Mouse (Mus musculus) kidney, embryonic 14.5 days (tissue): ENCODE data around the gene Mn1. TPM values are rescaled to one million over a fixed set of nuclear protein-coding genes. Genes with fewer than 3 reads are reported as not detected.
A peak's percentile ranks its signal among the peaks of the same experiment; 100 is the strongest.

Experiments used
- ATAC-seq: fragments of 200-750 bp; cut with Nextera tagmentation; 2 replicates; pipeline ENCODE4 v1.8.0; 2017; ENCODE audit warnings: moderate number of reproducible peaks, mild to moderate bottlenecking, moderate TSS enrichment, moderate library complexity; ENCODE audit not compliant: low FRiP score, low TSS enrichment
- H3K27ac ChIP-seq: fragments of 300-500 bp; sonication (generic); 2 replicates; pipeline ENCODE4 v1.5.1; 2014; ENCODE audit warnings: low read depth, mild to moderate bottlenecking, low read length, moderate library complexity, mixed read lengths
- H3K27me3 ChIP-seq: fragments of 300-500 bp; sonication (generic); 2 replicates; pipeline ENCODE4 v1.6.1; 2014; ENCODE audit warnings: mild to moderate bottlenecking, low read length; ENCODE audit not compliant: control insufficient read depth, insufficient read depth
- H3K36me3 ChIP-seq: fragments of 300-500 bp; sonication (generic); 2 replicates; pipeline ENCODE4 v1.6.1; 2014; ENCODE audit warnings: low read length, mixed read lengths; ENCODE audit not compliant: control insufficient read depth, insufficient read depth
- H3K4me1 ChIP-seq: fragments of 300-500 bp; sonication (generic); 2 replicates; pipeline ENCODE4 v1.6.1; 2014; ENCODE audit warnings: low read length, mixed read lengths; ENCODE audit not compliant: control insufficient read depth, insufficient read depth
- H3K4me2 ChIP-seq: fragments of 300-500 bp; sonication (generic); replicated peaks from 2 replicates; pipeline ENCODE4 v1.6.1; 2014; ENCODE audit warnings: low read depth, mild to moderate bottlenecking, low read length
- H3K4me3 ChIP-seq: fragments of 300-500 bp; sonication (generic); 2 replicates; pipeline ENCODE4 v1.5.1; 2014; ENCODE audit warnings: mild to moderate bottlenecking, low read length
- H3K9ac ChIP-seq: fragments of 300-500 bp; sonication (generic); 2 replicates; pipeline ENCODE4 v1.6.1; 2014; ENCODE audit warnings: low read depth, mild to moderate bottlenecking, low read length, moderate library complexity
- H3K9me3 ChIP-seq: fragments of 300-500 bp; sonication (generic); 2 replicates; pipeline ENCODE4 v1.6.1; 2016; ENCODE audit warnings: low read length; ENCODE audit not compliant: control insufficient read depth
- WGBS: fragments of 180-500 bp; shearing (Covaris S2); extraction: QIAGEN DNeasy Blood & Tissue Kit; methylation state at CpG from one replicate; pipeline ENCODE4 v1.1.7; 2014; 5-methylcytosine and 5-hydroxymethylcytosine counted together
- polyA plus RNA-seq: library from polyadenylated mRNA; unstranded; fragments of >200 nt; fragmentation: Nextera tagmentation; extraction: Ambion mirVana; gene quantifications from 2 replicates; pipeline ENCODE4 v1.2.1, GENCODE M21; 2014

The Mn1 gene
- polyA plus RNA-seq, 1 experiment from 2014 or later = 6.9 TPM

DNA sequence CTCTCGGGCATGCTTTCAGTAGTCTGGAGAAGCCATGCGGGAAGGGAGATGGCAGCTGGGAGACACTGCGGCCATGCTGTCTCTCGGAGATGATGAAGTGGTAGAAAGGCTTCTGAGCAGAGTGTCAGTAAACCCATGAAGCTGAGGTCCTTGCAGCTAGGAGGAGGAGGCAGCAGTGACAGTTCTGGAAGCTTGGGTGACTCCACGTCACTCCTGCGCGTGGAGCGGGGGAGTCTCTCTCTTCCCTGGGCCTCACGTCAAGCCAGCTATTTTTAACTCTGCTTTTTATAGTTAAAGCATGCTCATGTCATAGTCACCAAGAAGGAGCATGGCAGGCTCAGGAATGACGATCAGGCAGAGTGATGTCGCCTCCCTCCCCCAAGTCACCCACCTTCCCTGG is 56.3 kb downstream of the Mn1 start:
- H3K36me3 ChIP-seq = no peaks in the 10 kb centered on the region
- 0 out of 2 replicates have a peak, but pooled peaks cover 4% of the 10 kb centered on the region for H3K27me3 ChIP-seq
- ATAC-seq = no peak
- no peak overlapping the region for H3K9ac ChIP-seq
- no peaks in the 10 kb centered on the region for H3K9me3 ChIP-seq
- H3K27ac ChIP-seq = no peak overlapping the region
- WGBS = 53% methylated on average over 11 of the region's 11 CpGs
- H3K4me1 ChIP-seq = no peaks in the 10 kb centered on the region
- H3K4me3 ChIP-seq = no peak overlapping the region
- no peak overlapping the region for H3K4me2 ChIP-seq

DNA sequence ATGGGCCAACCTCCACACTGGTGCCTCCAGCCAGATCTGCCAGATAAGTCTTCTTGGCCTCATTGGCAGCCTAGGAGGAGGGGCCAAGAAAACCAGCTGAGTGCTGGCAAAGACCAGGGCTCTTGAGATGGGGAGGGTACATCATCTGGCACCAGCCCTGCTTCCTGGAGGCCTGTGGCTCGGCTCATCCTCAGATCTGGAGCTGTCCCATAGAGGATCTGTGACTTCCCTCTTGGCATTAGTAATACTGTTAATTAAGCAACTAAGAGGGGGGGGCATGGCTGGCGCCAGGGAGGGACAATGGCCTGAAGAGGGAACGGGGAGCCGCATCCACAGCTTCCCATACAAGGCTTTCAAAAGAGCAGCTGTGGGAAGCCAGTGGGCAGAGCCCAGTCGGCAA is 58.6 kb downstream of the Mn1 start:
- 90% methylated on average over 5 of the region's 5 CpGs for WGBS
- H3K27ac ChIP-seq = no peak overlapping the region
- H3K9ac ChIP-seq = no peak overlapping the region
- H3K36me3 ChIP-seq = no peaks in the 10 kb centered on the region
- no peak overlapping the region for H3K4me3 ChIP-seq
- H3K27me3 ChIP-seq = 0 out of 2 replicates have a peak, but pooled peaks cover 8% of the 10 kb centered on the region
- no peaks in the 10 kb centered on the region for H3K9me3 ChIP-seq
- ATAC-seq = no peak
- H3K4me2 ChIP-seq = no peak overlapping the region
- H3K4me1 ChIP-seq = no peaks in the 10 kb centered on the region

DNA sequence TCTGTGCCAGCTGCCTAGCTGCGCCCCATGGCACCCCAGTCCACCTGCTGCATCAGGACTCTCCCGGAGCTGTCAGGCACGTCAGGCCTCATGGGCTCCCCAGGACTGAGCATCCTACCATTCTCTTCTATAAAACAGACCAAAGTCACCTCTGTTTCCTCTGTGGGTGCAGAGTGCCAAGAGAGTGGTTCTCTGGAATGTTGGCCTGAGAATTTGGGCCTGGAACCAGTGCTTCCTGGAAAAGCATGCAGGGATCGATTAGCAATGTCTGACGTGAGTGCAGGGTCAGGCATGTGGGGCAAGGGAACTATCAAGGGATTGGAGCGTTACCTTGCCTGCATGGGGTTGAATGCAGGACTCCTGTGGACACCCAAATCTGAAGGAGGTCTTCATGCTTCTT is 59.0 kb downstream of the Mn1 start:
- Histone ChIP-seq H3K9me3 (no peaks in the 10 kb centered on the region), H3K4me1 (no peaks in the 10 kb centered on the region), H3K9ac (no peak overlapping the region), H3K4me3 (no peak overlapping the region), H3K27me3 (peaks cover 9% of the 10 kb centered on the region; the same call in 1 of the 2 replicates), H3K4me2 (no peak overlapping the region), H3K36me3 (no peaks in the 10 kb centered on the region), H3K27ac (no peak overlapping the region)
- WGBS = 82% methylated on average over 6 of the region's 6 CpGs
- no peak for ATAC-seq

DNA sequence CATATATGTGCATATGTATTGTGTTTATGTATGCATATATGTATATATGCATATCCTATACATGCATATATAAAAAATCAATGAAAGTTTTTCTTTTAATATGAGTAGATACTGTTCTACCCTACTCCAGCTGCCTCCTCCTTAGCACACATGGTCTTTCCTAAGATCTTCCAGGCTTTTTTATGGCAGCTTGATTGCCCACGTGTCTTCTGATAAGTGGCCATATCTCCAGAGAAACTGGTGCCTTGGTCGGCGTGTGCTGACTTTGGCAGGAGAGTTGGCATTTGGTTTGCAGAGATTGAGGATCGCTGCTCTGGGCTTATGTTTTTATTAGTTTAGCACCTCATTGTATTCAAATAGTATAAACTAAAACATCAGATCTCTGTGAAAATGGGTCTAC is 68.7 kb downstream of the Mn1 start:
- Histone ChIP-seq H3K4me3 (no peak overlapping the region), H3K36me3 (no peaks in the 10 kb centered on the region), H3K27ac (no peak overlapping the region), H3K27me3 (peaks cover 5% of the 10 kb centered on the region; the same call in 1 of the 2 replicates), H3K9me3 (peaks cover 7% of the 10 kb centered on the region), H3K9ac (no peak overlapping the region), H3K4me2 (no peak overlapping the region), H3K4me1 (no peaks in the 10 kb centered on the region)
- no peak for ATAC-seq
- 79% methylated on average over 4 of the region's 4 CpGs for WGBS

DNA sequence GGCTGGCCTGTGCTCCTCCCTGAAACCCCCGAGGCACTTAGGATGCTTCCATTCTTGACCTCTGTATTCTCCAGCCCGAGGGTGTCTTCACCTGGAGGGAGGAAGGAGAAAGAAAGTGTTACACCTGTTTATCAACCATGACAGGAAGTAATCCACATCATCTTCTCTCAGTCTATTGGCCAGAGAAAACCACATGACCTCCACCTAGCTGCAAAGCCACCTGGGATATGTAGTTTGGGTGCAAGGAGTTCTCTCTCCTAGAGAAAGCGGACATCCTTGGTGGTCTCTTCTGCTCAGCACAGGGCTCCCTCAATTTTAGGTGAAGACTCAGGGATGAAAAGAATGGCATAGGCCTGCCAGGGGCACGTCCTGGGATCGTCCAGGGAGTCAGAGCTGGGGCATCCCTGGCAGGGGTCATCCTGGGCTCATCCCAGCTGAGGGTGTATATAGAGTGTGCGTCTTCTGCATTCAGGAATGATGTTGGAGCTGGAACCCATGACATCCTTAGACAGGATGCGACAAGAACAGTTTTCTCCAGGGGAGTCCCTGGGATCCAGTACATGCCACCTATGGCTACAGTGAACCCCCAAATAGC is 72.0 kb downstream of the Mn1 start:
- Histone ChIP-seq H3K27me3 (0 out of 2 replicates have a peak, but pooled peaks cover 2% of the 10 kb centered on the region), H3K4me2 (no peak overlapping the region), H3K4me3 (no peak overlapping the region), H3K36me3 (no peaks in the 10 kb centered on the region), H3K9me3 (no peaks in the 10 kb centered on the region), H3K4me1 (no peaks in the 10 kb centered on the region), H3K27ac (no peak overlapping the region), H3K9ac (no peak overlapping the region)
- ATAC-seq = 0 out of 2 replicates have a peak, but pooled peaks have one; percentile 49
- 52% methylated on average over 7 of the region's 7 CpGs for WGBS

DNA sequence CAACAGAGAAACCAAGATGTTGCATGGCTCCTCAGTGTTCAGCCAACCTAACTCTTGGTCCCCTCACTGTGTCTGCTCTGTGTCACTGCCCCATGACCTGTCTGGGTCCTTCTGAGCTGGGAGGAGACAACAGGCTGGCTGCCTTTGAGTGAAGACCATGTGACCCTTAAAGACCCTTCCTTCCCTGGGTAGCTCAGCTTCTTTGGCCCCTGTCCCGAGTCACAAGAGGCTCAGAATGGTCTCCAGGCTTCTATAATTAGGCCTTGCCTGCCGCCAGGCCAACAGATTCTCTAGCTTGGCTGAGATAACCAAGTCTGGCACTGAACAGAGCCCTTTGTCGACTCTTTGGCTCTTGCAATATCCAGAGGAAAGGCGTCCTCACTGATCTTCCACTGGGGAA is 73.4 kb downstream of the Mn1 start:
- Histone ChIP-seq H3K4me3 (no peak overlapping the region), H3K4me2 (no peak overlapping the region), H3K9me3 (no peaks in the 10 kb centered on the region), H3K27ac (no peak overlapping the region), H3K9ac (no peak overlapping the region), H3K27me3 (no peaks in the 10 kb centered on the region), H3K4me1 (no peaks in the 10 kb centered on the region), H3K36me3 (no peaks in the 10 kb centered on the region)
- WGBS = 66% methylated on average over 4 of the region's 4 CpGs
- ATAC-seq = no peak

DNA sequence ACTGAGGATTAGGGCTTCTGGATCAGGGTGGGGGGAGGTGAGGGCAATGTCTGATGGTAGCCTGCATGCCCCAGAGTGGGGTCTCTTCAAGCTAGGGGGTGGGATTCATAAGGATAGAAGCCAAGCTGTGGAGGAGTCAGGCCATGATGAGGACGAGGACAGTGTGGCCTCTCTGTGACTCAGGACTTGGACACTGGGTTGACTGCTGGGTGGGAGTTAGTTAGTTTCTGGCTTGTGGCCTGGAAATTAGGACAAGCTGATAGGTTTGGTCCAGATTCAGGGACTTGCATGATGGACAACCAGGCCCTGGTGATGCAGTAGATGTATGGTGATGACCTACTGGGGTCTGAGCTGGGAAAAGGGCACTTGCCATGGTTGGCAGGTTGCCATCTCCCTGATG is 74.3 kb downstream of the Mn1 start:
- no peaks in the 10 kb centered on the region for H3K4me1 ChIP-seq
- no peak for ATAC-seq
- H3K9me3 ChIP-seq = no peaks in the 10 kb centered on the region
- H3K4me3 ChIP-seq = no peak overlapping the region
- no peak overlapping the region for H3K27ac ChIP-seq
- H3K4me2 ChIP-seq = no peak overlapping the region
- H3K36me3 ChIP-seq = no peaks in the 10 kb centered on the region
- WGBS = 67% methylated on average over 1 of the region's 1 CpGs
- no peaks in the 10 kb centered on the region for H3K27me3 ChIP-seq
- no peak overlapping the region for H3K9ac ChIP-seq

DNA sequence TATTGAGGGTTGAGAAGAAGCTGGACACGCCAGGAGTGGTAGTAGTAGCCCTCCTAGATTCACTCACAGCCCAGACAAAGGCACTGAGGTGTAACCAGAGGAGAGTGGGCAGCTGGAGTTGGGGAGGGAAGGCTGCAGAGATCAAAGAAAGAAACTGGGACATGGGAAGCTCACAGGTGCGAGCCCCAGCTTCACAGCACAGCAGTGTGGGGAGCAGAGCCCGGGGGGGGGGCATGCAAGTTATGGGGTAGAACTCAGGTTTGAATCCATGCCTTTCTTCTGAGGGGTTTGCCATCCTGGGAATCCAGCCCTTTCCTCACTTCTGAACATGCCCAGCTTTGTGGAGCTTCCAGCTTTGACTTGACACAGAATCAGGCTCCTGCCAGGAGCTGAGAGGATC is 82.9 kb downstream of the Mn1 start:
- no peak for ATAC-seq
- Histone ChIP-seq H3K4me1 (no peaks in the 10 kb centered on the region; the same call in 1 of the 2 replicates), H3K9ac (no peak overlapping the region), H3K4me3 (no peak overlapping the region), H3K27ac (no peak overlapping the region), H3K36me3 (no peaks in the 10 kb centered on the region), H3K27me3 (peaks cover 20% of the 10 kb centered on the region; the same call in 1 of the 2 replicates), H3K4me2 (no peak overlapping the region), H3K9me3 (no peaks in the 10 kb centered on the region)
- 50% methylated on average over 3 of the region's 3 CpGs for WGBS

DNA sequence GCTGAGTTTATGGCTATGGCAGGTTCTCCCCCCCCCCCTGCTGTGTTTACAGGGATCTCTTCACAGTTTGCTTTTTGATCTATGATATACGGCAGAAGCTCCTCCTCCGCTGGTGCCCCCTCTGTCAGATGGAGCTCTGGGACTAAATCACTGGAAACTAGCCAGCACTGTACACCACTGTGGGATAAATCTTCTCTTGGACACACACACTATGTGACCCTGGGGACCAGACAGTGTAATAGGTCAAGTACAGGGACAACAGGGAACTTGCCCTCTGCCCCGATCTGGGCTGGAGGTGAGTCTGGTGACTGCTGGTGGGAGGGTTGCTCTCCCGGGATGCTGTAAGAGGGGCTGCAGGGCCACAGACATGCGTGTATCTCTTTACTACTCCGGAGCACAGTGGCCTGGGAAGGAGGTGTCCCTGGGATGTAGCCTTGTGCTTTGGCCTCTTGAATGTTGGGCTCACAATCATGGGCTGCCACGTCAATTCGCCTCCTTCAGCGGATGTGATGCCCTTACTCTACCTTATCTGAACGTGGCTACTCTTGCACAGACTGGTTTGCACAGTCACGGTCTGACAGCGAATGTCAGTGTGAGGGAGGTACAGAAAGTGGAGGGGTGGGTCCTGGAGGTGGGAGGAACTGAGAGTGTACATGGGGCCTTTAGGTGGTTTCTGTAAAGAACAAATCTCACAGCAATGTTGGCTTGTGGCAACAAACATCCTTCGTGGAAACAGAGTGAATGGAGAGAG is 84.7 kb downstream of the Mn1 start:
- Histone ChIP-seq H3K27ac (no peak overlapping the region), H3K4me1 (peaks cover 12% of the 10 kb centered on the region), H3K4me2 (no peak overlapping the region), H3K9me3 (no peaks in the 10 kb centered on the region), H3K36me3 (no peaks in the 10 kb centered on the region), H3K9ac (no peak overlapping the region), H3K27me3 (peaks cover 20% of the 10 kb centered on the region; the same call in 1 of the 2 replicates), H3K4me3 (no peak overlapping the region)
- ATAC-seq = no peak
- 37% methylated on average over 13 of the region's 13 CpGs for WGBS
